Mouse (Mus musculus) heart, adult 2 months (tissue): Measurements from ENCODE around the gene Prkcq.

Source experiments
- CTCF ChIP-seq: fragments of 200-600 bp; IDR thresholded peaks from 2 replicates; pipeline ENCODE4 v1.8.1; 2022; ENCODE audit warnings: antibody characterized with exemption, mild to moderate bottlenecking, moderate library complexity
- POLR2A ChIP-seq: fragments of 200-500 bp; IDR thresholded peaks from 2 replicates; pipeline ENCODE4 v1.6.1; 2011; ENCODE audit warnings: mild to moderate bottlenecking, low read depth, low read length, control low read depth; ENCODE audit not compliant: insufficient read depth

DNA sequence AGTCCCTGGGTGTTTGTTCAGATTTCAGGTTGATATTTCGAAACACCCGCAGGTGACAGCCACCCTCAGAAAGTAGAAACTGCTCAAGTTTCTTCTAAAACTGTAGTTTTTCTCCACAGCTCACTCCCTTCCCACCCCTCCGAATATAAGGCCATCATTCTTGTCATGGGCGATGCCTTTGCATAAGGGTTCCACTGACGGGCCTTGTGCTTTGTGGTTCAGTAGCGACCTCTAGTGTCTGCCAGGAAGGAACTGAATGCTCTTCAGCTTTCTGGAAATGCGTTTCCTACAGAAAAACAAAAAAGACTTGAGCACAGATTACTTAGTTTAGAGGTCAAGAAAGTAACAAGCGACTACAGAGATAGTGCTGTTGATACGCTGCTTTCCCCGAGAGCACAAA is 148.3 kb downstream of the Prkcq start:
- TF ChIP-seq CTCF (peak; percentile 64), POLR2A (no peak)
